Mouse (Mus musculus) midbrain, embryonic 13.5 days (tissue): ENCODE results near the gene Gm10491. TPM values are rescaled to one million over a fixed set of nuclear protein-coding genes. Genes with fewer than 3 reads are reported as not detected.

Source experiments
- ATAC-seq: fragments of 200-750 bp; cut with Nextera tagmentation; 2 replicates; pipeline ENCODE4 v1.8.0; 2017; ENCODE audit warnings: mild to moderate bottlenecking, moderate TSS enrichment, moderate library complexity
- H3K27ac ChIP-seq: fragments of 300-500 bp; sonication (generic); 2 replicates; pipeline ENCODE4 v1.5.1; 2015; ENCODE audit warnings: inconsistent platforms, mild to moderate bottlenecking, moderate library complexity
- H3K27me3 ChIP-seq: fragments of 300-500 bp; sonication (generic); 2 replicates; pipeline ENCODE4 v1.6.1; 2015; ENCODE audit warnings: mild to moderate bottlenecking, inconsistent platforms
- H3K36me3 ChIP-seq: fragments of 300-500 bp; sonication (generic); 2 replicates; pipeline ENCODE4 v1.6.1; 2015; ENCODE audit warnings: mild to moderate bottlenecking, inconsistent platforms
- H3K4me1 ChIP-seq: fragments of 300-500 bp; sonication (generic); replicated peaks from 2 replicates; pipeline ENCODE4 v1.6.1; 2015; ENCODE audit warnings: inconsistent platforms
- H3K4me2 ChIP-seq: fragments of 300-500 bp; sonication (generic); replicated peaks from 2 replicates; pipeline ENCODE4 v1.6.1; 2015; ENCODE audit warnings: moderate library complexity, mild to moderate bottlenecking, inconsistent platforms
- H3K4me3 ChIP-seq: fragments of 300-500 bp; sonication (generic); replicated peaks from 2 replicates; pipeline ENCODE4 v1.5.1; 2015; ENCODE audit warnings: mild to moderate bottlenecking, inconsistent platforms
- H3K9ac ChIP-seq: fragments of 300-500 bp; sonication (generic); replicated peaks from 2 replicates; pipeline ENCODE4 v1.6.1; 2015; ENCODE audit warnings: mild to moderate bottlenecking, inconsistent platforms
- H3K9me3 ChIP-seq: fragments of 300-500 bp; sonication (generic); 2 replicates; pipeline ENCODE4 v1.6.1; 2016; ENCODE audit warnings: mild to moderate bottlenecking, inconsistent platforms
- WGBS: fragments of 180-500 bp; shearing (Covaris S2); methylation state at CpG from one replicate; pipeline ENCODE4 v1.1.7; 2015; 5-methylcytosine and 5-hydroxymethylcytosine counted together
- polyA plus RNA-seq: library from polyadenylated mRNA; unstranded; fragments of >200 nt; fragmentation: Nextera tagmentation; extraction: Ambion mirVana; gene quantifications from 2 replicates; pipeline ENCODE4 v1.2.1, GENCODE M21; 2015

Gm10491 gene
- polyA plus RNA-seq, result not detected in 2 replicates

DNA sequence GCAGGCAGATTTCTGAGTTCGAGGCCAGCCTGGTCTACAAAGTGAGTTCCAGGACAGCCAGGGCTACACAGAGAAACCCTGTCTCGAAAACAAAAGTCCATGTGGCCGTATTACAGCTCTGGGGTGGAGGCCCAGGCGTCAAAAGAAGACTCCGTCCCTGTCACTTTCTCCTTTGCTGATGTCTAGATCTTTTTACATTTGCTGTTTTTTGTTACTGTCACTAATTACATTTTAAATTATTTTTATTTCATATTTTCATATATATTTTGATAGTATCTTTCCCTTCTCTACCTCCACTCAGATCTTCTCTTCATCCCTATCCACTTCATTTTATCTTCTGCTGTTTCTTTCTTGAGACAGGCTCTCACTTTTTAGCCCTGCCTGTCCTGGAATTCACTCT lies at the start of gene Gm10491:
Gm10491 (minus strand) TSS at position 101 of the 400 bp plus-strand sequence.
- H3K4me2 ChIP-seq, result no peak within 1 kb of the TSS
- no peak within 1 kb of the TSS for H3K9ac ChIP-seq
- no peaks in the 10 kb centered on the region for H3K4me1 ChIP-seq
- no peak within 1 kb of the TSS for H3K27ac ChIP-seq
- ATAC-seq, result no peak
- H3K9me3 ChIP-seq, result no peaks in the 10 kb centered on the region
- H3K36me3 ChIP-seq, result peaks cover 26% of the 10 kb centered on the region
- H3K27me3 ChIP-seq, result no peaks in the 10 kb centered on the region
- WGBS, result 90% methylated on average over 5 of the region's 5 CpGs
- no peak within 1 kb of the TSS for H3K4me3 ChIP-seq

GRCm38 (mm10) chrX:7950091-7950490 lies 42.5 kb upstream of the Gm10491 start:
- Histone ChIP-seq H3K4me2 (no peak overlapping the region), H3K27me3 (no peaks in the 10 kb centered on the region), H3K36me3 (no peaks in the 10 kb centered on the region), H3K9ac (no peak overlapping the region), H3K4me3 (no peak overlapping the region), H3K9me3 (no peaks in the 10 kb centered on the region), H3K27ac (no peak overlapping the region), H3K4me1 (0 out of 2 replicates have a peak, but pooled peaks cover 7% of the 10 kb centered on the region)
- no peak for ATAC-seq
- 89% methylated on average over 7 of the region's 7 CpGs for WGBS

DNA sequence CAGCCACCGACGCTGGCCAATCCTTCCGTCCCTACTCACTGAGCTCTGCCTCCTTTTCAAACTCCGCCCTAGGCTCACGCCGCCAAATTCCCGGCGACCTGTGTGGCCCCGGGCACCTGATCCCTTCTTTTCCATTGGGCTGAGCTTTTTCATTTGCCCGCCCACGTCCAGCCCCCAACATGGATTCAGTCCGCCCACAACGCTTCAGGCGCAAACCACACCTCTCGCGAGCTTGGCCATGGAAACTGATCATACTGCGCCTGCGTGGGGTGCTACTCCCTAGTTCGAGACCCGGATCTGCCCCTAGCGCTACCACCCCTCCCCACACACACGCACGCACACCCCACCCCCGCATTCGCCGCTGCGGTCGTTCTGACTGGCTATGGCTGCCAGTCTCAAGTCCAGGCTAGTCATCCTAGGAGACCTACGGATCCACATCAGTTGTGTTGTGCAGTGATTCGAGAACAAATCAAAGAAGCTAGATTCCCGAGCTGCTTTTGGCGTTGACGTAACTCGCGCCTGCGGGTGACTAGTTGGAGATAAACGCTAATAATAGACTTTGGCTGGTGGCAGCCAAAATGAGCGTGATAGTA lies 40.4 kb upstream of the Gm10491 start:
- H3K36me3 ChIP-seq, result peaks cover 5% of the 10 kb centered on the region; the same call in 1 of the 2 replicates
- no peak; the same call in 1 of the 2 replicates for ATAC-seq
- peak overlapping the region; percentile 49 for H3K4me3 ChIP-seq

GRCm38 (mm10) chrX:7947108-7947899 lies 39.7 kb upstream of the Gm10491 start, which contains the start of gene Hdac6:
Gene Hdac6 (minus strand): TSS chrX:7947889.
- ATAC-seq, result peak; percentile 99
- Histone ChIP-seq H3K27ac (peak within 1 kb of the TSS; percentile 60), H3K9ac (peak within 1 kb of the TSS; percentile 66), H3K4me3 (peak within 1 kb of the TSS; percentile 49), H3K4me1 (0 out of 2 replicates have a peak, but pooled peaks cover 7% of the 10 kb centered on the region), H3K9me3 (no peaks in the 10 kb centered on the region), H3K27me3 (no peaks in the 10 kb centered on the region), H3K36me3 (peaks cover 6% of the 10 kb centered on the region; the same call in 1 of the 2 replicates), H3K4me2 (peak within 1 kb of the TSS; percentile 62)
- WGBS, result 22% methylated on average over 36 of the region's 37 CpGs

More for the DNA sequence above, 40.4 kb upstream of the Gm10491 start:
- H3K27me3 ChIP-seq, result no peaks in the 10 kb centered on the region
- WGBS, result 20% methylated on average over 38 of the region's 38 CpGs
- H3K9ac ChIP-seq, result peak overlapping the region; percentile 44
- H3K4me1 ChIP-seq, result 0 out of 2 replicates have a peak, but pooled peaks cover 7% of the 10 kb centered on the region
- H3K4me2 ChIP-seq, result peak overlapping the region; percentile 62
- H3K9me3 ChIP-seq, result no peaks in the 10 kb centered on the region
- H3K27ac ChIP-seq, result peak overlapping the region; percentile 60; the same call in 1 of the 2 replicates

GRCm38 (mm10) chrX:7945618-7946017 lies 38.0 kb upstream of the Gm10491 start:
- Histone ChIP-seq H3K4me1 (0 out of 2 replicates have a peak, but pooled peaks cover 7% of the 10 kb centered on the region), H3K4me3 (no peak overlapping the region), H3K36me3 (peaks cover 17% of the 10 kb centered on the region; the same call in 1 of the 2 replicates), H3K27me3 (no peaks in the 10 kb centered on the region), H3K9ac (no peak overlapping the region), H3K27ac (no peak overlapping the region), H3K9me3 (no peaks in the 10 kb centered on the region), H3K4me2 (no peak overlapping the region)
- ATAC-seq, result no peak
- WGBS, result 67% methylated on average over 8 of the region's 8 CpGs

GRCm38 (mm10) chrX:7937667-7938066 lies 30.0 kb upstream of the Gm10491 start:
- peaks cover 63% of the 10 kb centered on the region for H3K36me3 ChIP-seq
- no peaks in the 10 kb centered on the region for H3K9me3 ChIP-seq
- no peak for ATAC-seq

DNA sequence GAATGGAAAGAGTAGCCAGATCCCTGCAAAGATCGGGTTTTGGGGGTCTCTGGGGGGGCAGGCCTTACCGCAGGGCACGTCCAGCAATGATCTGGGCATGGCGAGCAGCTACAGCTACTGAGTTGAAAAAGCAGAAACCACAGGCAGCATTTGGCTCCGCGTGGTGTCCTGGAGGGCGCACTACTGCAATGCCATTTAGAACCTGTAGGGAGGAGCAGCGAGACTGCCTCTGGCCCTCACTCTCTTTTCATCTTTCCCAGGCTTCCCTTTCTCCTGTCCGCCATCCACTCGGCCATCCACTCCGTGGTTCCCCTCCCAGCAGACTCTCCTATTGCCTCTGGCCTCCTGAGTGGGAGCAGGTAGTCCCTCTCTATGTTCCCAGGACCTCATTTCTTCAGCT lies 29.2 kb upstream of the Gm10491 start:
- Histone ChIP-seq H3K36me3 (peaks cover 63% of the 10 kb centered on the region), H3K4me3 (no peak overlapping the region), H3K9me3 (no peaks in the 10 kb centered on the region; the same call in 1 of the 2 replicates), H3K27ac (no peak overlapping the region), H3K9ac (no peak overlapping the region), H3K4me1 (no peaks in the 10 kb centered on the region), H3K4me2 (no peak overlapping the region), H3K27me3 (no peaks in the 10 kb centered on the region)
- 52% methylated on average over 11 of the region's 11 CpGs for WGBS
- no peak for ATAC-seq

More at GRCm38 (mm10) chrX:7937667-7938066, 30.0 kb upstream of the Gm10491 start:
- Histone ChIP-seq H3K4me2 (no peak overlapping the region), H3K9ac (no peak overlapping the region), H3K27ac (no peak overlapping the region), H3K4me1 (no peaks in the 10 kb centered on the region), H3K4me3 (no peak overlapping the region), H3K27me3 (no peaks in the 10 kb centered on the region)
- WGBS, result 91% methylated on average over 6 of the region's 6 CpGs

DNA sequence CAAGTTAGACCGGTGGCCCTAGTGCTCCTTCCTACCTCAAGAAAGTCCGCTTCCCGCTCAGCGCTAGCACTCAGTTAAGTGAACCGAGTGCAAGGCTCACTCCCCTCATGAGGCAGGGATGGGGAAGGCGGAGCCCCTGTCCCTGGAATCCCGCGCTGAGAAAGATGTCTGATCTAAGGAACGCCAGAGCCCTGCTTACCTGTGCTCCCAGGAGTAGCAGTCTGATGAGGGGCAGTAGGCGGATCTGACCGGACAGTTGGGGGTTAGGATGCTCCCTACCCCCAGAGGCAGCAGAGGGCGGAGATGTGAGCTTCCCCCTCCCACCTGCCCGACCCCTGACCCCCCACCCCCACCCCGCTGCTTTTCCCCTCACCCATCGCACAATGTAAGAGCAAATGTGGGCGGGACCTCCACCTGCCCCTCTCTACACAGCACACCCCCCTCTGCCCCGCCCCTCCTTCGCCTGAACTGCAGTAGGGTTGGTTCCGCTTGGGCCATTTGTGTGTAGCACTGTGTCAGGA lies 20.7 kb upstream of the Gm10491 start, which contains the start of gene Eras:
Eras (minus strand) TSS at position 338 of the 521 bp plus-strand sequence.
- peaks cover 31% of the 10 kb centered on the region for H3K27me3 ChIP-seq
- ATAC-seq, result no peak
- H3K9me3 ChIP-seq, result no peaks in the 10 kb centered on the region; the same call in 1 of the 2 replicates
- no peak within 1 kb of the TSS for H3K4me3 ChIP-seq
- H3K4me1 ChIP-seq, result no peaks in the 10 kb centered on the region
- no peak within 1 kb of the TSS for H3K27ac ChIP-seq
- no peak within 1 kb of the TSS for H3K9ac ChIP-seq
- WGBS, result 29% methylated on average over 19 of the region's 19 CpGs
- no peak within 1 kb of the TSS for H3K4me2 ChIP-seq
- H3K36me3 ChIP-seq, result peaks cover 44% of the 10 kb centered on the region

- H3K27ac ChIP-seq, result no peak overlapping the region
- no peak overlapping the region for H3K4me2 ChIP-seq
- peaks cover 37% of the 10 kb centered on the region for H3K27me3 ChIP-seq
- ATAC-seq, result no peak
- WGBS, result 22% methylated on average over 10 of the region's 10 CpGs
- no peaks in the 10 kb centered on the region for H3K9me3 ChIP-seq
- no peak overlapping the region for H3K9ac ChIP-seq
- no peak overlapping the region for H3K4me3 ChIP-seq
- H3K4me1 ChIP-seq, result peaks cover 10% of the 10 kb centered on the region
- H3K36me3 ChIP-seq, result peaks cover 41% of the 10 kb centered on the region
Observed at GRCm38 (mm10) chrX:7927116-7927515, 19.5 kb upstream of the Gm10491 start.

- peaks cover 37% of the 10 kb centered on the region for H3K27me3 ChIP-seq
- WGBS, result 78% methylated on average over 6 of the region's 6 CpGs
- no peak overlapping the region for H3K27ac ChIP-seq
- H3K4me1 ChIP-seq, result peaks cover 10% of the 10 kb centered on the region
- no peak overlapping the region for H3K9ac ChIP-seq
- H3K36me3 ChIP-seq, result peaks cover 33% of the 10 kb centered on the region
- no peak overlapping the region for H3K4me2 ChIP-seq
- H3K4me3 ChIP-seq, result no peak overlapping the region
- ATAC-seq, result no peak
- no peaks in the 10 kb centered on the region for H3K9me3 ChIP-seq
Observed at GRCm38 (mm10) chrX:7926266-7926665, 18.6 kb upstream of the Gm10491 start.

- ATAC-seq, result peak; percentile 8; the same call in 1 of the 2 replicates
- peak overlapping the region; percentile 58 for H3K27ac ChIP-seq
- H3K4me3 ChIP-seq, result peak overlapping the region; percentile 48
- peak overlapping the region; percentile 71 for H3K9ac ChIP-seq
- WGBS, result 25% methylated on average over 39 of the region's 48 CpGs
- H3K9me3 ChIP-seq, result peaks cover 4% of the 10 kb centered on the region; the same call in 1 of the 2 replicates
- peaks cover 17% of the 10 kb centered on the region for H3K27me3 ChIP-seq
- peak overlapping the region; percentile 68 for H3K4me2 ChIP-seq
- peaks cover 11% of the 10 kb centered on the region; the same call in 1 of the 2 replicates for H3K36me3 ChIP-seq
- H3K4me1 ChIP-seq, result peaks cover 20% of the 10 kb centered on the region
Observed at GRCm38 (mm10) chrX:7922032-7922431, 14.4 kb upstream of the Gm10491 start.
